Mouse (Mus musculus): ENCODE data around the gene Abtb1. TPM values are rescaled to one million over a fixed set of nuclear protein-coding genes. Genes with fewer than 3 reads are reported as not detected.
A peak's percentile ranks its signal among the peaks of the same experiment; 100 is the strongest.

The Abtb1 gene
- polyA plus RNA-seq, 1 experiment from 2014 or later, result 30.0 TPM

DNA sequence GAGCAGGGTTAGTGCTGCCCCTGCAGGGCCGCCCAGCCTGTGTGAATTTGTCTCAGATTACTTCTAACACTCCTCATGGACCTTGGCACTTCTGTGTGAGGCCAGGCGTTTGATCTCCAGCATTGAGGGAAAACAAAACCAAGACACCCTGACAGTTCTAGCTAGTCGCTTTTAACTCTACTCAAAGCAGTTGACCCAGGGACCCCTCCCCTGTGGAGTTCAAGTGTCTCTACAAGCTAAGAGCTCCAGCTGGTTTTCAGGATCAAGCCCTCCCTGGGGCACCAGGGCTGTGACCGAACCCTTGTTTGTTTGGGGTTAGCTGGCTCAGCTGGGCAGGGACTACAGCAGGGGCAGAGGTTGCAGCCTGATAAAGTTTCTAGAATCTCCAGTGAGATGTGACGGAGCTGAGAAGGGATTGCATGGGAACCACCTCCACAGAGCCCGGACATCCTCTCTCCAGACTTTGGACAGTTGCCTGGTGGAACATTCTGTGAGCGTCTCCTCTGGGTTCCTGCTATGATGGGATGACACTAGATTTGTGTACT lies 49.6 kb downstream of the Abtb1 start:
- Histone ChIP-seq H3K9ac (replicated peaks) (no peak overlapping the region), H3K36me3 (no peaks in the 10 kb centered on the region), H3K9me3 (no peaks in the 10 kb centered on the region), H3K27ac (replicated peaks) (no peak overlapping the region), H3K4me3 (no peak overlapping the region), H3K27me3 (0 out of 2 replicates have a peak, but pooled peaks cover 7% of the 10 kb centered on the region), H3K4me2 (replicated peaks) (no peak overlapping the region), H3K4me1 (peaks cover 23% of the 10 kb centered on the region)
- ATAC-seq (ENCODE audit: low FRiP score, low read depth), result no peak
- WGBS, result 31% methylated on average over 7 of the region's 7 CpGs

DNA sequence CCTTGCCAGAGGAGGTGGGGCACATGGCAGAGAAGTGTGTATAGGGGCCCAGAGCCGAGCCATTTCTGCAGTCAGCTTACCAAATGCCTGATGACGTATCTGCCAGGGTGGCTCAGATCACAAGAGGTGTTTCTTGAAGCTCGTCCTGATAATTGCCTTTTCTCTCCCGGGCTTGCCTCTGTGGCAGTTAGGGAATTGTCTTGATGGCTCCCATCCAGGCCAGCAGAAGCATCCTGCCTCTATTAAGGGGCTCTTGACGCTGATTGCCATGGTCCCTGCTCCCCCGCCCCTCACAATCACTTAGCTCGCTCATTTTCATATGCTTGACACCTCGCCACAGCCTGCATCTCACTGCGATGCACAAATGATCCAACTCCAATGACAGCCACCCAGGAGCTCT lies 50.5 kb downstream of the Abtb1 start:
- H3K27ac ChIP-seq (replicated peaks), result no peak overlapping the region
- no peaks in the 10 kb centered on the region for H3K36me3 ChIP-seq
- WGBS, result 50% methylated on average over 9 of the region's 9 CpGs
- H3K4me3 ChIP-seq, result no peak overlapping the region
- H3K9me3 ChIP-seq, result no peaks in the 10 kb centered on the region
- H3K4me1 ChIP-seq, result peaks cover 23% of the 10 kb centered on the region
- 0 out of 2 replicates have a peak, but pooled peaks cover 7% of the 10 kb centered on the region for H3K27me3 ChIP-seq
- H3K9ac ChIP-seq (replicated peaks), result no peak overlapping the region
- ATAC-seq (ENCODE audit: low FRiP score, low read depth), result no peak
- H3K4me2 ChIP-seq (replicated peaks), result no peak overlapping the region

DNA sequence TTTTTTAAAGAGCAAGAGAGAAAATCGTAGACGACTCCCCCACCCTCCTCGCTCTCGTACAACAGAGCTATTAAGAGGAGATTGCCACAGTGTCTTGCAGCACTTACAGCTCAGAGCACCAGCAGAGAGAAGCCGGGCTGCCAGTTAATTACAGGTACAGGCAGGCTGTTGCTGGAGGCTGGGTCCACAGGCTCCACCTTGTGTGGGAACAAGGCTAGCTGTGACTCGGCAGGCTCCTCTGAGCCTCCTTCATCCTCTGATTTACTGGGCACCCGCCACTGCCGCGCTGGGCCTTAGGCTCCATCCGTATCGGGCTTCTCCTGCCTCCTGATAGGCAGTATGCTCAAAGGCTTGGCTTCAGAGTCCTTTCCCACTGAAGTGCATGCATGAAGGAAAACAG lies 53.6 kb downstream of the Abtb1 start:
- peaks cover 33% of the 10 kb centered on the region for H3K4me1 ChIP-seq
- ATAC-seq (ENCODE audit: low FRiP score, low read depth), result peak; percentile 52; the same call in 1 of the 2 replicates
- WGBS, result 81% methylated on average over 11 of the region's 11 CpGs
- H3K4me3 ChIP-seq, result no peak overlapping the region
- no peak overlapping the region for H3K27ac ChIP-seq (replicated peaks)
- no peaks in the 10 kb centered on the region for H3K36me3 ChIP-seq
- 0 out of 2 replicates have a peak, but pooled peaks cover 7% of the 10 kb centered on the region for H3K27me3 ChIP-seq
- no peak overlapping the region for H3K4me2 ChIP-seq (replicated peaks)
- no peak overlapping the region for H3K9ac ChIP-seq (replicated peaks)
- H3K9me3 ChIP-seq, result no peaks in the 10 kb centered on the region

DNA sequence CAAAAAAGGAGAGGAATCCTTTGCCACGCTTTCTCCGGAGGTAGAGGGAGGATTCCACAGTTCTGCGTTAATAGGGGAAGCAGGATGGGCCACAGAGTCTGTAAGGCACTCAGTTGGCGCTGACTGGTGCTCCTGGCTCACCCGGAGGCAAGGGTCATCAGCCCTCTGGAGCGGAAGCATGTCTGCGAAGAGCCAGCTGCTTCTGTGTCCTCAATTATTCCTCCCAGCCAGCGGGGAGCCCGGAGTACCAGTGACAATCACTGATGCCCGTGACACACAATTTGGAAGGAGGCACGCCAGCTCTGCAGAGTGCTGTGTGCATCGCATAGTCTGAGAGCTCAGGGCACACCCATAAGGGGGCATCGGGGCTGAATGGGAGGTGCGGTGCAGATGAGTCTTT lies 54.3 kb downstream of the Abtb1 start:
- Histone ChIP-seq H3K36me3 (no peaks in the 10 kb centered on the region), H3K9me3 (no peaks in the 10 kb centered on the region), H3K4me1 (peaks cover 28% of the 10 kb centered on the region), H3K9ac (replicated peaks) (no peak overlapping the region), H3K4me2 (replicated peaks) (no peak overlapping the region), H3K27me3 (0 out of 2 replicates have a peak, but pooled peaks cover 7% of the 10 kb centered on the region), H3K4me3 (no peak overlapping the region), H3K27ac (replicated peaks) (0 out of 2 replicates have a peak overlapping the region, but pooled peaks have one; percentile 4)
- 64% methylated on average over 14 of the region's 14 CpGs for WGBS
- ATAC-seq (ENCODE audit: low FRiP score, low read depth), result no peak

DNA sequence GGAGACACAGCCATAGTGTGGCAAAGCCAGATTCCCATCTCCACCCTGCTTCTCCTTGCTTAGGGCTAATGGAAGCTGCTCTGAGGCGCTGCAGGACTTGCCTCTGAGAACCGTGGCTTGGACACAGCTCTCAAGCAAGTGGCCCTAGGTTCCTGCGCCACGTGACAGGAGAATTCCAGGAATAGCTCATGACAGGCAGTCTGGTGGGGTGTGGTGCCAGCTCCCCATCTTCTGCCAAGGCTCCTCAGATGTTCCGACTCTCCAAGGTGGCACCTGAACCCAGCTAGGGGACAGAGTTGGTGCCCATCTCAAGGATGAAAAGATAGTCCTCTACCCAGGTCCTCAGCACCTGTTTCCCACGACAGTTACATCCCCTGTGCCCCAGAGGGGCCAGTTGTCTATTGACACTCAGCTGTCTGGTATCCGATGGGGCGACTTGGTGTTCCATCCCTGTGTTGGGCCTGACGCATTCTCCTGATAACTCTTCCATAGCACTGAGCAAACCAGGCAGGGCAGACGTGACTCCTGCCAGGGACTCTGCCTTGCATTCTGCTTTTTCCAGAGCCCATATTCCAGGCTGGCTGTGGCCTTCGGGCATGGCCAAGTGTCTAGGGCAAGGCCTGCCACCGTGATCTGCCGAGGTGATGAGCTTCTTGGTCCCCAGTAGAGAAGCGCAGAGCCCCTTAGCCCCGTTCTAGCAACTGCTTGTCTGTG lies 54.9 kb downstream of the Abtb1 start:
- no peak overlapping the region for H3K9ac ChIP-seq (replicated peaks)
- H3K27me3 ChIP-seq, result 0 out of 2 replicates have a peak, but pooled peaks cover 7% of the 10 kb centered on the region
- WGBS, result 87% methylated on average over 15 of the region's 15 CpGs
- 0 out of 2 replicates have a peak overlapping the region, but pooled peaks have one; percentile 4 for H3K27ac ChIP-seq (replicated peaks)
- no peaks in the 10 kb centered on the region for H3K9me3 ChIP-seq
- H3K4me1 ChIP-seq, result peaks cover 22% of the 10 kb centered on the region
- ATAC-seq (ENCODE audit: low FRiP score, low read depth), result no peak
- no peak overlapping the region for H3K4me2 ChIP-seq (replicated peaks)
- H3K36me3 ChIP-seq, result no peaks in the 10 kb centered on the region
- H3K4me3 ChIP-seq, result no peak overlapping the region

Other genes with a start within 250 kb of the Abtb1 start
- not detected in 2 replicates for gene Kbtbd12, start 204.0 kb downstream of the Abtb1 start, polyA plus RNA-seq (2016; fragmentation: Nextera tagmentation; extraction: Ambion mirVana)
- 1.1 and 2.2 TPM in 2 replicates for gene Mgll, start 117.6 kb downstream of the Abtb1 start, polyA plus RNA-seq (2016; fragmentation: Nextera tagmentation; extraction: Ambion mirVana)
- 305 and 314 TPM in 2 replicates for gene Podxl2, start 33.1 kb upstream of the Abtb1 start, polyA plus RNA-seq (2016; fragmentation: Nextera tagmentation; extraction: Ambion mirVana)
- gene Mcm2, start 56.8 kb upstream of the Abtb1 start, polyA plus RNA-seq (2016; fragmentation: Nextera tagmentation; extraction: Ambion mirVana), result 157 and 158 TPM in 2 replicates
- gene Tpra1, start 60.3 kb upstream of the Abtb1 start, polyA plus RNA-seq (2016; fragmentation: Nextera tagmentation; extraction: Ambion mirVana), result 53.6 and 61.7 TPM in 2 replicates

Data from midbrain, embryonic 12.5 days (tissue).